Mouse (Mus musculus) left cerebral cortex, postnatal 10 days (tissue): ENCODE measurements around the gene Creb1. TPM values are rescaled to one million over a fixed set of nuclear protein-coding genes. Genes with fewer than 3 reads are reported as not detected.
A peak's percentile ranks its signal among the peaks of the same experiment; 100 is the strongest.
"Not testable (repeated sequence)": the region's sequence is repeated elsewhere in the genome, so short reads cannot be mapped to it uniquely, and the experiment has no call there.

ENCODE experiments used
- DNase-seq, 2 experiments: peaks; one replicate each; pipeline ENCODE4 v3.0.0; 2021 to 2022; ENCODE audit warnings: low spot score in 2 of 2, mixed read lengths in 1 of 2; ENCODE audit errors: extremely low spot score in 1 of 2
- intact Hi-C: fragments of 180-260 bp; cut with DNase I; formaldehyde crosslinking; loops from one replicate; pipeline ENCODE4 v1.15.1; 2025
- total RNA-seq, 2 experiments: library from RNA; stranded (reverse); gene quantifications; 2 replicates each; pipeline ENCODE4 v1.2.3; 2021

Gene Creb1
- total RNA-seq, 2 experiments from 2014 or later, result 40.9 to 43.1 TPM

- intact Hi-C loops, result loop anchor here (10.0 kb wide), 2 partner anchors 163 to 867 kb away; partner anchors contain the start of gene Ccnyl1
Observed at GRCm38 (mm10) chr1:64532067-64532523, 350 bp upstream of the Creb1 start.

GRCm38 (mm10) chr1:64533471-64534443 lies 1.3 kb downstream of the Creb1 start:
- intact Hi-C loops, result loop anchor here (10.0 kb wide), 2 partner anchors 161 to 869 kb away; partner anchors contain the start of gene Ccnyl1
- DNase-seq, result peak in 1 of 2 experiments; percentile 70

More at GRCm38 (mm10) chr1:64532067-64532523, 350 bp upstream of the Creb1 start:
- DNase-seq, result peak in 1 of 2 experiments; percentile 30

- DNase-seq, result no peak
- intact Hi-C loops, result loop anchor here (10.0 kb wide), 2 partner anchors 156 to 874 kb away; partner anchors contain the start of gene Ccnyl1
Observed at GRCm38 (mm10) chr1:64538837-64539367, 6.5 kb downstream of the Creb1 start.

GRCm38 (mm10) chr1:64543750-64544149 lies 11.3 kb downstream of the Creb1 start:
- intact Hi-C loops, result no loop called here
- no peak for DNase-seq

GRCm38 (mm10) chr1:64546070-64546469 lies 13.6 kb downstream of the Creb1 start:
- intact Hi-C loops, result no loop called here
- no peak for DNase-seq

GRCm38 (mm10) chr1:64549380-64549779 lies 16.9 kb downstream of the Creb1 start:
- intact Hi-C loops, result no loop called here

GRCm38 (mm10) chr1:64551908-64552307 lies 19.5 kb downstream of the Creb1 start:
- intact Hi-C loops, result no loop called here
- no peak for DNase-seq

More at GRCm38 (mm10) chr1:64549380-64549779, 16.9 kb downstream of the Creb1 start:
- no peak for DNase-seq

- no peak for DNase-seq
- intact Hi-C loops, result no loop called here
Observed at GRCm38 (mm10) chr1:64560105-64560504, 27.7 kb downstream of the Creb1 start.

- intact Hi-C loops, result no loop called here
Observed at GRCm38 (mm10) chr1:64568206-64568605, 35.8 kb downstream of the Creb1 start.

GRCm38 (mm10) chr1:64576022-64576421 lies 43.6 kb downstream of the Creb1 start:
- intact Hi-C loops, result no loop called here
- no peak for DNase-seq

More at GRCm38 (mm10) chr1:64568206-64568605, 35.8 kb downstream of the Creb1 start:
- DNase-seq, result no peak

- intact Hi-C loops, result no loop called here
Observed at GRCm38 (mm10) chr1:64576732-64577131, 44.3 kb downstream of the Creb1 start.

GRCm38 (mm10) chr1:64577911-64578310 lies 45.5 kb downstream of the Creb1 start:
- DNase-seq, intact Hi-C loops: not testable (repeated sequence)

More at GRCm38 (mm10) chr1:64576732-64577131, 44.3 kb downstream of the Creb1 start:
- no peak for DNase-seq

GRCm38 (mm10) chr1:64578801-64579200 lies 46.4 kb downstream of the Creb1 start:
- no peak for DNase-seq

GRCm38 (mm10) chr1:64598926-64599325 lies 66.5 kb downstream of the Creb1 start:
- intact Hi-C loops, result no loop called here
- DNase-seq, result no peak

More at GRCm38 (mm10) chr1:64578801-64579200, 46.4 kb downstream of the Creb1 start:
- intact Hi-C loops, result no loop called here

- no peak for DNase-seq
- intact Hi-C loops, result no loop called here
Observed at GRCm38 (mm10) chr1:64600413-64601077, 68.1 kb downstream of the Creb1 start.

- DNase-seq, result no peak
- intact Hi-C loops, result no loop called here
Observed at GRCm38 (mm10) chr1:64601242-64601842, 68.9 kb downstream of the Creb1 start.

- DNase-seq, result no peak
- intact Hi-C loops, result no loop called here
Observed at GRCm38 (mm10) chr1:64603381-64603780, 70.9 kb downstream of the Creb1 start.

- intact Hi-C loops, result no loop called here
- no peak for DNase-seq
Observed at GRCm38 (mm10) chr1:64609145-64609544, 76.7 kb downstream of the Creb1 start.
